Mouse (Mus musculus) lung, adult 2 months (tissue): Measurements from ENCODE around the gene Fam19a4. TPM values are rescaled to one million over a fixed set of nuclear protein-coding genes. Genes with fewer than 3 reads are reported as not detected.

Source experiments
- DNase-seq: peaks from one replicate; pipeline ENCODE4 v3.0.0; 2022
- H3K4me1 ChIP-seq: fragments of 200-500 bp; 2 replicates; pipeline ENCODE4 v1.6.1; 2011; ENCODE audit warnings: low read length; ENCODE audit not compliant: control insufficient read depth, insufficient read depth
- H3K4me3 ChIP-seq: fragments of 200-500 bp; replicated peaks from 2 replicates; pipeline ENCODE3; 2011; ENCODE audit warnings: low read depth, mild to moderate bottlenecking, control low read depth, low read length; ENCODE audit errors: extremely low read depth
- CTCF ChIP-seq: fragments of 200-500 bp; IDR thresholded peaks from 2 replicates; pipeline ENCODE4 v1.5.1; 2011; ENCODE audit warnings: mild to moderate bottlenecking, low read length, control low read depth; ENCODE audit not compliant: insufficient read depth
- POLR2A ChIP-seq: fragments of 200-500 bp; IDR thresholded peaks from 2 replicates; pipeline ENCODE4 v1.6.1; 2011; ENCODE audit warnings: low read depth, mild to moderate bottlenecking, control low read depth, low read length, borderline replicate concordance; ENCODE audit errors: extremely low read depth
- WGBS: fragments of 180-500 bp; shearing (Covaris S2); methylation state at CpG from one replicate; pipeline ENCODE4 v1.1.7; 2018; 5-methylcytosine and 5-hydroxymethylcytosine counted together
- polyA plus RNA-seq: library from polyadenylated mRNA; depleted of rRNA; stranded (reverse); fragments of >200 nt; gene quantifications from 2 replicates; pipeline ENCODE4 v1.2.3, GENCODE M21; 2012; rRNA removed

The Fam19a4 gene
- 0.09 TPM in 1 of 2 replicates, not detected in the other for polyA plus RNA-seq

GRCm38 (mm10) chr6:97060074-97060681, at the start of gene Fam19a4:
Gene Fam19a4, minus strand, starts transcription at chr6:97060413.
- peak; percentile 7 for DNase-seq
- Histone ChIP-seq H3K4me1 (peaks cover 3% of the 10 kb centered on the region), H3K4me3 (peak within 1 kb of the TSS; percentile 2)
- 2% methylated on average over 30 of the region's 30 CpGs for WGBS
- TF ChIP-seq POLR2A (no peak), CTCF (no peak)

GRCm38 (mm10) chr6:97106777-97107176, 46.6 kb upstream of the Fam19a4 start:
- WGBS: 14% methylated on average over 2 of the region's 2 CpGs
- Histone ChIP-seq H3K4me1 (no peaks in the 10 kb centered on the region), H3K4me3 (no peak overlapping the region)
- TF ChIP-seq CTCF: peak; percentile 39; the same call in 1 of the 2 replicates
- no peak for TF ChIP-seq POLR2A
- no peak for DNase-seq

DNA sequence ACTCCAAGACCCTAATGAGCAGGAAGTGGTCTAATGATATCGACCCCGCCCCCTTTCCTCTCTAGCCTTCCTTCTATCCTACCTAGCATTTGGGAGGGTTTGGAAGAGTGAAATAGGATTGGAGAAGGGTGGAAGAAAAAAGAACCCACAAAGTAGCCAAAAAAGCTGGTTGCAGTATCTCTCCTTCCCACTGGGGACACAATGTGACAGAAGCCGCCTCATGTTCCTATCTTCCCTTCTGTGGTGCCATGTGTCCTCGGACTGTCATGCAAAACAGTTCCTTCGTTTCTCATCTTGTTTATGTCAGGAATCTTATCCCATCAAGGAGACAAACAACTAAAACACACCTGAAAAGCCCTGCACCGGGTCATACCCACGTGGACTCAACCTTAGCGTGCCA, 45.9 kb upstream of the Fam19a4 start:
- no peak for TF ChIP-seq CTCF
- no peak for TF ChIP-seq POLR2A
- H3K4me3 ChIP-seq: no peak overlapping the region
- H3K4me1 ChIP-seq: no peaks in the 10 kb centered on the region
- WGBS: 78% methylated on average over 8 of the region's 8 CpGs
- DNase-seq: no peak

DNA sequence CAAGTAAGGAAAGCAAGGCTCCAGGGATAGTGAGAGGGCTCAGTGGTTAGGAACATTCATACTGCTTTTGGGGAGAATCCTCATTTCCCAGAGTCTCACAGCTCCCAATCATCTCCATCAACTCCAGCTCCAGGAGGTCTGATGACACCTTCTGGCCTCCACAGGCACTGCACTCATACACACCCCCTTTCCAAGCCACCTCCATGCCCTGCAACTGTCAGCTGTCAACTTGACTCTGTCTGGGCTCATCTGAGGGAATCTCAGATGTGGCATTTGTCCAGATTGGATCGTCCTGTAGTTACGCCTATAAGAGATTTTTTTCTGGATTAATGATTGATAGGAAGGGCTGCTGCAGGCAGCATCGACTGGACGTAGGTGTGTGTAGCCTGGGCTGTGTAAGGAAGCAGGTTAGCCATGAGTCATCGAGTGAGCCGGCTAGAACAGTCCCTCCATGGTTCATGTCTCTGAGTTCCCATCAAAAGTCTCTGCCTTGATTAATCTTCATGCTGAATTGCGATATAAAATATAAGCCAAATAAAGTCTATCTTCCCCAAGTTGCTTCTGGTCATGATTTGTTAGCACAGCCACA, 44.1 kb upstream of the Fam19a4 start:
- Histone ChIP-seq H3K4me3 (no peak overlapping the region), H3K4me1 (no peaks in the 10 kb centered on the region)
- WGBS: 70% methylated on average over 7 of the region's 7 CpGs
- no peak for DNase-seq
- TF ChIP-seq POLR2A (no peak), CTCF (peak; percentile 69)

DNA sequence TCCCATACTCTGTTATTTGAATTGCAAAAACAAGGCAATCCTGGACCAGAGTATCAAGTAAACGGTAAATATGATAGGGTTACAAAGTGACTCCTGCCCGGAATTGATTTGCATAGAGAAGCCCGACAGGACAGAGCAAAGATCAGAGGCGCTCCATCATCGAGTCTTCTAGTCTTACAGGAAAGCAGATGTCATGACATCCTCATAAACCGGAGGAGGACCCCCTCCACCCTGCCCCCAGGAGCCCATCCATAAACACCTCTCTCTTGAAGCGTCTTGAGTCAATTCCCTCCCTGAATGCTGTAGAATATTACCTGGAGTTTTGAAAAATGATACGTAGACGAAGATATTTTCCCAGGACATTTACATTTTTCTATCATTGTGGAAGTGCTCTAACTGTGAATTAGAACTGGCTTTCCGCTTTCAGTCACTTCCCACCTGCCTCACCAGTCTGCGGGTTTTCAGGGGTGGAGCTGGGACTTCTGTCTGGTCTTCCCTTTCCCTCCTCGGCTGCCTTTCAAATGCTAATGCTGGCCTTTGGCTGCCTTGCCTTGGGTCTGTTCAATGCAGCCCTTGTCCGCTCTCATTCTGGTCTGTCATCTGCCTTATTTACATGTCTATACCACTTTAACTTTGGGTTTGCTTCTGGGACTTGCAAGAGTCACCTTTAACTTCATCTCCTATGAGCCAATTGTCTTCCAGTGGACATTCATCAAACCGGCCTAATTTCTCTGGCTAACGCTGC, 41.9 kb upstream of the Fam19a4 start:
- DNase-seq: no peak
- WGBS: 28% methylated on average over 15 of the region's 15 CpGs
- H3K4me3 ChIP-seq: no peak overlapping the region
- TF ChIP-seq CTCF (no peak), POLR2A (no peak)
- no peaks in the 10 kb centered on the region for H3K4me1 ChIP-seq

DNA sequence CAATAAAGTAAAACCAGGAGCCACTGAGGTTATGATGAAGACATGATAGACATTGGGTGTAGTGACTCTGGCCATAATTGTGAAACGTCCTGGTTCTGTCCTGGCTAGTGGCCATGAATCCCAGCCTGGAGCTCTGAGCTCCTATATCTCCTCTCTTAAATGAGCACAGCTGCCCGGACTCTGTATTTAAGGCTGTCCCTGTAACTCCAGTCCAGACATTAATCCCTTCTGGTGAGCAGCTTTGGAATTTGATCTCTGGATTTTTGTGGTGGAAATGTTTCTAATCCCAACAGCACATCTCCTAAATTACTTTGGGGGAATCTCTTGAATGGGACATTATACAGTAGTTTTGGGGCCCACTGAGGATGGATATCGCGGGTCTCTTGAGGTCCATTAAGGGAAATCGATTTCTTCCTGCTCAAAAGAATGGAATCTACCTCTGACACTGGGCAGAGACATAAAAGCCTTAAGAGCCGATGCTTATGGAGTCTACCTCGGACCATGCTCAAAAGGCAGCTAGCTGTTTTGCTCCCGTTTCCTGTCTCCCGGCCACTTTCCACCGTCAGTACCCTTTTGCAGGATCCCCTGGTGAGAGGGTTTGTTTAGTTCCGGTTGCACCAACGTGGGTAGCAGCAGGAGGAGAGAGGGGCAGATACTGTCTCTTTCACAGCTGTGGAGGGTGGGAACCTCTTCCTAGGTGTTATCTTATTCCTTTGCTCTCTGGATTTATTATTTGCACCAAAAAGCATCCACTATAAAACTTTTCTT, 41.2 kb upstream of the Fam19a4 start:
- TF ChIP-seq POLR2A (no peak), CTCF (no peak)
- no peaks in the 10 kb centered on the region for H3K4me1 ChIP-seq
- no peak overlapping the region for H3K4me3 ChIP-seq
- 26% methylated on average over 12 of the region's 12 CpGs for WGBS
- no peak for DNase-seq

GRCm38 (mm10) chr6:97082336-97082735, 22.1 kb upstream of the Fam19a4 start:
- DNase-seq: no peak
- 82% methylated on average over 2 of the region's 2 CpGs for WGBS
- Histone ChIP-seq H3K4me3 (no peak overlapping the region), H3K4me1 (no peaks in the 10 kb centered on the region)
- TF ChIP-seq POLR2A (no peak), CTCF (no peak)

DNA sequence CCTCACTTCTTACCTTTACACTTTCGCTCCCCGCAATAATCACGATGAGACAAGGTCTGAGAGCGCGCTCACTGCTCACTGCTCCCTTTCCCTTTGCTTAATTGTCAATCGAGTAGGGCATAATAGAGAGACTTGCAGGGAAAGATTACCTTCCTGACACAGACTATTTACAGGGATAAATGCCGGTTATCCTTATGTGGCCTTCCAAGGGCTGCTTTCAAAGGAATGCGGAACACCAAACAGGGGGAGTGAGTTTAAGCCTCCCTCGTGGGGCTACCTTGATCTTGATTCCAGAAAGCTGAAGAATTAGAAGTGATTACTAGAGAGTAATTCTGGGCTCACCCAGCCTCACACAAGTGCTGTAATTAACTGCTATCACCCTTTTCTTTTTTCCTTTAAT, 19.8 kb upstream of the Fam19a4 start:
- DNase-seq: no peak
- H3K4me3 ChIP-seq: no peak overlapping the region
- 56% methylated on average over 9 of the region's 9 CpGs for WGBS
- TF ChIP-seq CTCF: no peak
- no peak for TF ChIP-seq POLR2A
- H3K4me1 ChIP-seq: no peaks in the 10 kb centered on the region

DNA sequence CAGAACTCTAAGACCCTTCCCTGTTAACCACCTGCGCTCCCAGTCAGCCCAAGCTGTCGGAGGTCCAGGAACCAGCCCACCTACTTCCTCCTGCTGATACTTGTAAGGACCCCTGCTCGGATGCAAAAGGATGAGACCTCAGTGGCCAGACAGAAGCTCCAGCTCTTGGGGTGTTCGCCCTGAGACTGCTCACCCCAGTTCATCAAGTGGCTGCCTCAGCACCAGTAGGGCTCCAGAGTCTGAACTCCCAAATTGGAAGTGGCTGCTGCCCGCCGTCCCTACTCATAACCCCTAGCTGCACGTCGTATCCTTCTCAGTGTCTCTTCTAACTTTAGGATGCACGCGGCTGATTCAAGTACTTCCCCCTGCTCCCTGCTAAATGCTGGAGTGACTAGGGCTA, 614 bp downstream of the Fam19a4 start:
- DNase-seq: no peak
- H3K4me3 ChIP-seq: no peak overlapping the region
- WGBS: 4% methylated on average over 10 of the region's 10 CpGs
- TF ChIP-seq POLR2A (no peak), CTCF (no peak)
- peaks cover 3% of the 10 kb centered on the region for H3K4me1 ChIP-seq
